Mouse (Mus musculus) midbrain, embryonic 13.5 days (tissue): ENCODE data around the gene Amotl2. TPM values are rescaled to one million over a fixed set of nuclear protein-coding genes. Genes with fewer than 3 reads are reported as not detected.

ENCODE experiments used
- ATAC-seq: fragments of 200-750 bp; cut with Nextera tagmentation; 2 replicates; pipeline ENCODE4 v1.8.0; 2017; ENCODE audit warnings: mild to moderate bottlenecking, moderate TSS enrichment, moderate library complexity
- H3K27ac ChIP-seq: fragments of 300-500 bp; sonication (generic); 2 replicates; pipeline ENCODE4 v1.5.1; 2015; ENCODE audit warnings: inconsistent platforms, mild to moderate bottlenecking, moderate library complexity
- H3K27me3 ChIP-seq: fragments of 300-500 bp; sonication (generic); 2 replicates; pipeline ENCODE4 v1.6.1; 2015; ENCODE audit warnings: mild to moderate bottlenecking, inconsistent platforms
- H3K36me3 ChIP-seq: fragments of 300-500 bp; sonication (generic); 2 replicates; pipeline ENCODE4 v1.6.1; 2015; ENCODE audit warnings: mild to moderate bottlenecking, inconsistent platforms
- H3K4me1 ChIP-seq: fragments of 300-500 bp; sonication (generic); replicated peaks from 2 replicates; pipeline ENCODE4 v1.6.1; 2015; ENCODE audit warnings: inconsistent platforms
- H3K4me2 ChIP-seq: fragments of 300-500 bp; sonication (generic); replicated peaks from 2 replicates; pipeline ENCODE4 v1.6.1; 2015; ENCODE audit warnings: moderate library complexity, mild to moderate bottlenecking, inconsistent platforms
- H3K4me3 ChIP-seq: fragments of 300-500 bp; sonication (generic); replicated peaks from 2 replicates; pipeline ENCODE4 v1.5.1; 2015; ENCODE audit warnings: mild to moderate bottlenecking, inconsistent platforms
- H3K9ac ChIP-seq: fragments of 300-500 bp; sonication (generic); replicated peaks from 2 replicates; pipeline ENCODE4 v1.6.1; 2015; ENCODE audit warnings: mild to moderate bottlenecking, inconsistent platforms
- H3K9me3 ChIP-seq: fragments of 300-500 bp; sonication (generic); 2 replicates; pipeline ENCODE4 v1.6.1; 2016; ENCODE audit warnings: mild to moderate bottlenecking, inconsistent platforms
- WGBS: fragments of 180-500 bp; shearing (Covaris S2); methylation state at CpG from one replicate; pipeline ENCODE4 v1.1.7; 2015; 5-methylcytosine and 5-hydroxymethylcytosine counted together
- polyA plus RNA-seq: library from polyadenylated mRNA; unstranded; fragments of >200 nt; fragmentation: Nextera tagmentation; extraction: Ambion mirVana; gene quantifications from 2 replicates; pipeline ENCODE4 v1.2.1, GENCODE M21; 2015

Gene Amotl2
- polyA plus RNA-seq, 1 experiment from 2014 or later, result 80.6 TPM

DNA sequence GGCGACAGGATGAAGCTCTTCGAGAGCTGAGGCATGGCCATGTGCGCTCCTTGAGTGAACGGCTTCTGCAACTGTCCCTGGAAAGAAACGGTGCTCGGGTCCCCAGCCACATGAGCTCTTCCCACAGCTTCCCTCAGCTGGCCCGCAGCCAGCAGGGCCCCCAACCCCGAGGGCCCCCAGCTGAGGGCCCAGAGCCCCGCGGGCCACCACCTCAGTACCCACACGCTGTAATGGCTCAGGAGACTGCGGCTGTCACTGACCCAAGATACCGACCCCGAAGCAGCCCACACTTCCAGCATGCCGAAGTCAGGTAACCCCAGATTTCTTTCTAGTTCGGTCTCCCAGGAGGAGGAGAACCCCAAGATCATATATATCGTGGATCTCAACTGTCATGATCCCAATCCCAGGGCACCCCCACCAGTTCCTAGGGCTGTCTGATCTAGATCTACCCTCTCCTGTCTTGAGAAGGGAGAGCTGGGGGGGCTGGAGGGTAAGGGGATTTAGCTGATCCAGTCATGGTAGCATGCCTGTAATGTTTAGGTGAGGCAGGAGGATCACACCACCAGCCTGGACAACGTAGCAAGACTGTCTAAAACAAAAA is 4.2 kb downstream of the Amotl2 start:
- peak overlapping the region; percentile 98 for H3K27ac ChIP-seq
- peaks cover 57% of the 10 kb centered on the region for H3K36me3 ChIP-seq
- no peaks in the 10 kb centered on the region for H3K9me3 ChIP-seq
- 52% methylated on average over 18 of the region's 18 CpGs for WGBS
- peak overlapping the region; percentile 100 for H3K9ac ChIP-seq
- H3K27me3 ChIP-seq, result no peaks in the 10 kb centered on the region
- no peak for ATAC-seq
- H3K4me3 ChIP-seq, result peak overlapping the region; percentile 93
- H3K4me1 ChIP-seq, result peaks cover 73% of the 10 kb centered on the region
- H3K4me2 ChIP-seq, result peak overlapping the region; percentile 97

GRCm38 (mm10) chr9:102721406-102721978 is 5.0 kb downstream of the Amotl2 start:
- Histone ChIP-seq H3K9ac (peak overlapping the region; percentile 100), H3K4me3 (peak overlapping the region; percentile 93), H3K27ac (peak overlapping the region; percentile 73), H3K36me3 (peaks cover 65% of the 10 kb centered on the region), H3K27me3 (no peaks in the 10 kb centered on the region), H3K4me1 (peaks cover 75% of the 10 kb centered on the region), H3K4me2 (peak overlapping the region; percentile 97), H3K9me3 (no peaks in the 10 kb centered on the region)
- WGBS, result 38% methylated on average over 3 of the region's 3 CpGs
- no peak for ATAC-seq

DNA sequence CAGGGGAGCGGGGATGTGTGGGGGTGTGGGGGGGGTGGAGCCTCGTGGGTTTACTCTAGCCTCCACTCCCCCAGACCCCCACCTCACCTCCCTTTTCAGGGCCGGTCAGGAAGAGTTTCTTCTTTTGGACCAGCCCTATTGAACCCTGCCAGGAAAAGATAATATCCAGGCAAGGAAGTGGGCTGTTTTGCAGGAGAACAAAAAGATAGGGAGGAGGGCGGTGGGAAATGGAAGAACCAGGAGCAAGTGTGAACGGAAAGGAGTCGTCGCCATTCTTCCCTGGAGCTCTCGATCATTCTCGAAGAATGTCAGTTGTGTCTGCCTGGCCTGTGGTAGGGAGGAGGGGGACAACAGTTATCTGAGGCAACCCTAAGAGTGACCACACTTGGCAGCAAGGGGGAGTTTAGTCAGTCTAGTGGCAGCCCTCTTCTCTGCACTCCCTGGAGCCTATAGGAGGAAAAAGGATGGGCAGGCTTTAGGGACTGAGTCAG is 5.6 kb downstream of the Amotl2 start:
- Histone ChIP-seq H3K9me3 (no peaks in the 10 kb centered on the region), H3K36me3 (peaks cover 71% of the 10 kb centered on the region), H3K27me3 (no peaks in the 10 kb centered on the region), H3K9ac (peak overlapping the region; percentile 100), H3K4me2 (peak overlapping the region; percentile 97), H3K27ac (peak overlapping the region; percentile 73), H3K4me3 (peak overlapping the region; percentile 93), H3K4me1 (peaks cover 77% of the 10 kb centered on the region)
- WGBS, result 38% methylated on average over 9 of the region's 9 CpGs
- ATAC-seq, result no peak

GRCm38 (mm10) chr9:102722750-102723149 is 6.3 kb downstream of the Amotl2 start:
- peaks cover 78% of the 10 kb centered on the region for H3K36me3 ChIP-seq
- no peaks in the 10 kb centered on the region for H3K27me3 ChIP-seq
- H3K9ac ChIP-seq, result peak overlapping the region; percentile 100
- no peak for ATAC-seq
- peaks cover 82% of the 10 kb centered on the region for H3K4me1 ChIP-seq
- H3K4me3 ChIP-seq, result peak overlapping the region; percentile 93
- H3K27ac ChIP-seq, result peak overlapping the region; percentile 73
- WGBS, result 87% methylated on average over 4 of the region's 4 CpGs
- no peaks in the 10 kb centered on the region for H3K9me3 ChIP-seq
- H3K4me2 ChIP-seq, result peak overlapping the region; percentile 97

- Histone ChIP-seq H3K4me3 (peak overlapping the region; percentile 8; the same call in 1 of the 2 replicates), H3K27me3 (no peaks in the 10 kb centered on the region), H3K4me1 (peaks cover 82% of the 10 kb centered on the region), H3K27ac (peak overlapping the region; percentile 73), H3K4me2 (peak overlapping the region; percentile 97), H3K9ac (peak overlapping the region; percentile 100), H3K9me3 (no peaks in the 10 kb centered on the region), H3K36me3 (peaks cover 83% of the 10 kb centered on the region)
- ATAC-seq, result 0 out of 2 replicates have a peak, but pooled peaks have one; percentile 8
- 81% methylated on average over 12 of the region's 12 CpGs for WGBS
Observed at GRCm38 (mm10) chr9:102723241-102723709, 6.8 kb downstream of the Amotl2 start.

GRCm38 (mm10) chr9:102723990-102724461 is 7.6 kb downstream of the Amotl2 start:
- H3K4me1 ChIP-seq, result peaks cover 82% of the 10 kb centered on the region
- WGBS, result 15% methylated on average over 4 of the region's 4 CpGs
- H3K9me3 ChIP-seq, result no peaks in the 10 kb centered on the region
- peak; percentile 79 for ATAC-seq
- peaks cover 91% of the 10 kb centered on the region for H3K36me3 ChIP-seq
- H3K27ac ChIP-seq, result peak overlapping the region; percentile 73
- H3K27me3 ChIP-seq, result no peaks in the 10 kb centered on the region
- peak overlapping the region; percentile 12; the same call in 1 of the 2 replicates for H3K9ac ChIP-seq
- H3K4me2 ChIP-seq, result peak overlapping the region; percentile 97; the same call in 1 of the 2 replicates
- H3K4me3 ChIP-seq, result 0 out of 2 replicates have a peak overlapping the region, but pooled peaks have one; percentile 8

DNA sequence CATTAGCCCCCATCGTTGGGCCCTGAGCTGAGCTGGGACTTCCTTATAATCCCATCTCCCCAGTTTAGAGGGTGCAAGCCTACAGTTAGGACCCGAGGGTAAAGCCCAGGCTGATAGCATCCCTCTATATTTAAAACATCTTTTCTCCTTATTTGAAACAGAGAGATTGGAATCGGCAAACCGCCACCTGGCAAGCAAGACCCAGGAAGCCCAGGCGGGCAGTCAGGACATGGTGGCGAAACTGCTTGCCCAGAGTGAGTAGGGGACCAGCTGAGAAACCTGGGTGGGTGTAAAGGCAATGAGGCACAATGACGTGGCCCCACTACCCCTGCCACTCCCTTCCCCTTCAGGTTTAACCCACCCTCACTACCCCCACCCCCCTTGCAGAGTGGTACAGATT is 8.5 kb downstream of the Amotl2 start:
- ATAC-seq, result no peak
- WGBS, result 74% methylated on average over 7 of the region's 7 CpGs
- Histone ChIP-seq H3K9ac (no peak overlapping the region), H3K4me3 (no peak overlapping the region), H3K27me3 (no peaks in the 10 kb centered on the region), H3K4me2 (no peak overlapping the region), H3K9me3 (no peaks in the 10 kb centered on the region), H3K4me1 (peaks cover 77% of the 10 kb centered on the region), H3K27ac (peak overlapping the region; percentile 73), H3K36me3 (peaks cover 99% of the 10 kb centered on the region)

- H3K27me3 ChIP-seq, result no peaks in the 10 kb centered on the region
- ATAC-seq, result peak; percentile 59
- peaks cover 99% of the 10 kb centered on the region for H3K36me3 ChIP-seq
- H3K27ac ChIP-seq, result peak overlapping the region; percentile 73
- peak overlapping the region; percentile 16 for H3K4me3 ChIP-seq
- H3K9me3 ChIP-seq, result no peaks in the 10 kb centered on the region
- WGBS, result 1% methylated on average over 21 of the region's 22 CpGs
- H3K4me1 ChIP-seq, result peaks cover 68% of the 10 kb centered on the region
- peak overlapping the region; percentile 47 for H3K4me2 ChIP-seq
- H3K9ac ChIP-seq, result peak overlapping the region; percentile 52
Observed at GRCm38 (mm10) chr9:102725958-102726654, 9.6 kb downstream of the Amotl2 start.

GRCm38 (mm10) chr9:102726811-102727210 is 10.3 kb downstream of the Amotl2 start:
- Histone ChIP-seq H3K36me3 (peaks cover 99% of the 10 kb centered on the region), H3K27me3 (no peaks in the 10 kb centered on the region), H3K9me3 (no peaks in the 10 kb centered on the region), H3K9ac (peak overlapping the region; percentile 52), H3K27ac (peak overlapping the region; percentile 73), H3K4me2 (0 out of 2 replicates have a peak overlapping the region, but pooled peaks have one; percentile 47), H3K4me3 (0 out of 2 replicates have a peak overlapping the region, but pooled peaks have one; percentile 16), H3K4me1 (peaks cover 67% of the 10 kb centered on the region)
- no peak for ATAC-seq
- 65% methylated on average over 3 of the region's 3 CpGs for WGBS

- no peak overlapping the region for H3K9ac ChIP-seq
- H3K4me2 ChIP-seq, result no peak overlapping the region
- H3K27ac ChIP-seq, result 0 out of 2 replicates have a peak overlapping the region, but pooled peaks have one; percentile 6
- ATAC-seq, result no peak
- no peaks in the 10 kb centered on the region for H3K9me3 ChIP-seq
- peaks cover 100% of the 10 kb centered on the region for H3K36me3 ChIP-seq
- no peaks in the 10 kb centered on the region for H3K27me3 ChIP-seq
- no peak overlapping the region for H3K4me3 ChIP-seq
- H3K4me1 ChIP-seq, result peaks cover 64% of the 10 kb centered on the region
- WGBS, result 94% methylated on average over 25 of the region's 25 CpGs
Observed at GRCm38 (mm10) chr9:102727662-102728468, 11.4 kb downstream of the Amotl2 start.

GRCm38 (mm10) chr9:102728469-102728747 is 11.9 kb downstream of the Amotl2 start:
- Histone ChIP-seq H3K4me3 (no peak overlapping the region), H3K4me2 (no peak overlapping the region), H3K27ac (0 out of 2 replicates have a peak overlapping the region, but pooled peaks have one; percentile 6), H3K4me1 (peaks cover 59% of the 10 kb centered on the region), H3K9ac (no peak overlapping the region), H3K36me3 (peaks cover 99% of the 10 kb centered on the region), H3K27me3 (no peaks in the 10 kb centered on the region), H3K9me3 (no peaks in the 10 kb centered on the region)
- ATAC-seq, result no peak
- 90% methylated on average over 9 of the region's 9 CpGs for WGBS
